In genomic region chr7:117474302-117474701, GRCm38 (mm10) we compare ENCODE assay signal across 15 mouse cellular contexts.
DNase-seq lines count a peak whose midpoint lies in the region; ATAC-seq and TF ChIP-seq lines count a peak whose summit lies in the region.
"Had no signal": no experiment of that assay in that cellular context is flagged by ENCODE, and none has a peak within 500 bp of the region (broad histone marks: within the 10 kb centered on the region; RNA-seq: fewer than 3 reads in every experiment).

No protein-coding gene starts in this region.

- no peak overlapping the region for H3K4me3 ChIP-seq in heart, embryonic 10.5 days
- H3K4me3 ChIP-seq in liver, postnatal 0 days (ENCODE audit: low read depth, low read length): no peak overlapping the region
- H3K4me3 ChIP-seq in liver, embryonic 11.5 days (ENCODE audit: low read depth, low read length): no peak overlapping the region
- no peak overlapping the region for H3K4me3 ChIP-seq in embryonic facial prominence, embryonic 10.5 days
- H3K4me3 ChIP-seq in neural tube, embryonic 11.5 days (ENCODE audit: low read depth, low read length): no peak overlapping the region
- H3K4me3 ChIP-seq: megakaryocyte, embryonic 14.5 days had no signal

- no peak for TF ChIP-seq CTCF in liver, postnatal 0 days (IDR thresholded peaks at IDR 0.05; ENCODE audit: low read depth)

- H3K4me2 ChIP-seq in liver, postnatal 0 days (ENCODE audit: low read depth, low read length): no peak overlapping the region
- no peak overlapping the region for H3K4me2 ChIP-seq in liver, embryonic 11.5 days
- no peak overlapping the region for H3K4me2 ChIP-seq in neural tube, embryonic 11.5 days (ENCODE audit: low read depth)

- H3K27me3 ChIP-seq in heart, embryonic 10.5 days (ENCODE audit: insufficient read depth, poor library complexity, severe bottlenecking): no peaks in the 10 kb centered on the region
- no peaks in the 10 kb centered on the region for H3K27me3 ChIP-seq in liver, postnatal 0 days (ENCODE audit: insufficient read depth, low read length)
- no peaks in the 10 kb centered on the region for H3K27me3 ChIP-seq in liver, embryonic 11.5 days (replicated peaks; ENCODE audit: control insufficient read depth, insufficient read depth, low read length)
- 0 out of 2 replicates have a peak, but pooled peaks cover 7% of the 10 kb centered on the region for H3K27me3 ChIP-seq in embryonic facial prominence, embryonic 10.5 days (replicated peaks; ENCODE audit: low read depth, poor library complexity, severe bottlenecking)
- H3K27me3 ChIP-seq in neural tube, embryonic 11.5 days (ENCODE audit: control insufficient read depth, insufficient read depth, low read length): no peaks in the 10 kb centered on the region

- no peaks in the 10 kb centered on the region for H3K9me3 ChIP-seq in heart, embryonic 10.5 days
- H3K9me3 ChIP-seq in liver, postnatal 0 days (ENCODE audit: low read length): no peaks in the 10 kb centered on the region
- H3K9me3 ChIP-seq in liver, embryonic 11.5 days (ENCODE audit: control insufficient read depth, low read length): no peaks in the 10 kb centered on the region
- H3K9me3 ChIP-seq in embryonic facial prominence, embryonic 10.5 days: no peaks in the 10 kb centered on the region
- no peaks in the 10 kb centered on the region for H3K9me3 ChIP-seq in neural tube, embryonic 11.5 days (ENCODE audit: control insufficient read depth, low read length)
- H3K9me3 ChIP-seq: megakaryocyte, embryonic 14.5 days had no signal

- TF ChIP-seq EP300 in liver, postnatal 0 days (IDR thresholded peaks at IDR 0.05; ENCODE audit: low read depth): peak; percentile 16; the same call in 1 of the 2 replicates

- peak overlapping the region; percentile 29; the same call in 1 of the 2 replicates for H3K27ac ChIP-seq in heart, embryonic 10.5 days
- H3K27ac ChIP-seq in liver, postnatal 0 days (ENCODE audit: low read depth): no peak overlapping the region
- H3K27ac ChIP-seq in liver, embryonic 11.5 days (ENCODE audit: low read depth, low read length): no peak overlapping the region
- H3K27ac ChIP-seq in embryonic facial prominence, embryonic 10.5 days (replicated peaks): 0 out of 2 replicates have a peak overlapping the region, but pooled peaks have one; percentile 6
- no peak overlapping the region for H3K27ac ChIP-seq in neural tube, embryonic 11.5 days (ENCODE audit: low read depth, low read length)

- intact Hi-C loops in heart, postnatal 10 days (cut with DNase I): loop anchor here (5.0 kb wide), 1 partner anchor 92 kb away; the partner anchor contains the start of gene Xylt1

- no peaks in the 10 kb centered on the region for H3K36me3 ChIP-seq in heart, embryonic 10.5 days
- H3K36me3 ChIP-seq in liver, postnatal 0 days (replicated peaks; ENCODE audit: insufficient read depth, low read length): no peaks in the 10 kb centered on the region
- H3K36me3 ChIP-seq in liver, embryonic 11.5 days (ENCODE audit: control insufficient read depth, insufficient read depth, low read length): no peaks in the 10 kb centered on the region
- no peaks in the 10 kb centered on the region for H3K36me3 ChIP-seq in embryonic facial prominence, embryonic 10.5 days (replicated peaks)
- no peaks in the 10 kb centered on the region for H3K36me3 ChIP-seq in neural tube, embryonic 11.5 days (ENCODE audit: control insufficient read depth, insufficient read depth, low read length)

- 3% methylated on average over 2 of the region's 2 CpGs for WGBS in heart, embryonic 10.5 days
- WGBS in liver, postnatal 0 days (ENCODE audit: insufficient replicate concordance): 38% methylated on average over 2 of the region's 2 CpGs
- 37% methylated on average over 2 of the region's 2 CpGs for WGBS in liver, embryonic 11.5 days
- WGBS in embryonic facial prominence, embryonic 10.5 days: 8% methylated on average over 2 of the region's 2 CpGs
- 10% methylated on average over 2 of the region's 2 CpGs for WGBS in neural tube, embryonic 11.5 days

- ATAC-seq in liver, postnatal 0 days: peak; percentile 13; the same call in 1 of the 2 replicates
- ATAC-seq in liver, embryonic 11.5 days (replicated peaks; ENCODE audit: low FRiP score): no peak
- peak; percentile 64; the same call in 1 of the 2 replicates for ATAC-seq in neural tube, embryonic 11.5 days (ENCODE audit: insufficient read depth, low FRiP score, low TSS enrichment)

- peaks cover 41% of the 10 kb centered on the region for H3K4me1 ChIP-seq in heart, embryonic 10.5 days
- H3K4me1 ChIP-seq in liver, postnatal 0 days (ENCODE audit: insufficient read depth): peaks cover 11% of the 10 kb centered on the region
- H3K4me1 ChIP-seq in liver, embryonic 11.5 days (replicated peaks; ENCODE audit: control insufficient read depth, insufficient read depth, low read length): no peaks in the 10 kb centered on the region
- peaks cover 55% of the 10 kb centered on the region for H3K4me1 ChIP-seq in embryonic facial prominence, embryonic 10.5 days
- H3K4me1 ChIP-seq in neural tube, embryonic 11.5 days (ENCODE audit: control insufficient read depth, insufficient read depth, low read length): peaks cover 14% of the 10 kb centered on the region; the same call in 1 of the 2 replicates

- DNase-seq in heart, embryonic 10.5 days (ENCODE audit: low spot score): peak; percentile 83
- DNase-seq in heart, postnatal 10 days: no peak
- no peak for DNase-seq in liver, postnatal 0 days
- no peak for DNase-seq in liver, embryonic 11.5 days (ENCODE audit: low spot score)
- DNase-seq in embryonic facial prominence, embryonic 10.5 days (ENCODE audit: low spot score): peak; percentile 40
- peak; percentile 24 for DNase-seq in neural tube, embryonic 11.5 days (ENCODE audit: low spot score)
- no peak for DNase-seq in cerebellum, postnatal 36 days
- DNase-seq in lung, postnatal 36 days: no peak
- DNase-seq: adrenal gland, adult 8-10 months; B cell, adult 2 months; cerebellum, adult 11-12 months; gastrocnemius, postnatal 10 days; liver; thymus, postnatal 4 days had no signal

- no peak overlapping the region for H3K9ac ChIP-seq in liver, postnatal 0 days (replicated peaks)
- H3K9ac ChIP-seq in liver, embryonic 11.5 days (ENCODE audit: low read depth, low read length): no peak overlapping the region
- H3K9ac ChIP-seq in neural tube, embryonic 11.5 days (ENCODE audit: low read length): no peak overlapping the region

Comparison
In these comparisons a context has a peak if more than half of its experiments do, and no peak if none do; other contexts are left out.
1. DNase-seq: peak in heart, embryonic 10.5 days (single experiment), embryonic facial prominence, embryonic 10.5 days (single experiment) and neural tube, embryonic 11.5 days (single experiment); none in heart, postnatal 10 days (0 of 2), liver, postnatal 0 days (single experiment), liver, embryonic 11.5 days (single experiment), cerebellum, postnatal 36 days (0 of 2) and lung, postnatal 36 days (single experiment).
2. H3K27ac ChIP-seq: peak in heart, embryonic 10.5 days (single experiment) and embryonic facial prominence, embryonic 10.5 days (single experiment); none in liver, postnatal 0 days (single experiment), liver, embryonic 11.5 days (single experiment) and neural tube, embryonic 11.5 days (single experiment).